Mouse (Mus musculus) intestine, postnatal 0 days (tissue): ENCODE results near the gene Grm8. TPM values are rescaled to one million over a fixed set of nuclear protein-coding genes. Genes with fewer than 3 reads are reported as not detected.

Experiments used
- ATAC-seq: fragments of 200-750 bp; cut with Nextera tagmentation; 2 replicates; pipeline ENCODE4 v1.8.0; 2017; ENCODE audit warnings: mild to moderate bottlenecking, moderate TSS enrichment, moderate library complexity
- H3K27ac ChIP-seq: fragments of 300-500 bp; sonication (generic); 2 replicates; pipeline ENCODE4 v1.5.1; 2014; ENCODE audit warnings: mild to moderate bottlenecking, low read depth, low read length, moderate library complexity
- H3K27me3 ChIP-seq: fragments of 300-500 bp; sonication (generic); replicated peaks from 2 replicates; pipeline ENCODE4 v1.6.1; 2014; ENCODE audit warnings: low read length, mixed read lengths; ENCODE audit not compliant: control insufficient read depth, insufficient read depth
- H3K36me3 ChIP-seq: fragments of 300-500 bp; sonication (generic); 2 replicates; pipeline ENCODE4 v1.6.1; 2014; ENCODE audit warnings: mild to moderate bottlenecking, moderate library complexity; ENCODE audit not compliant: control insufficient read depth, insufficient read depth
- H3K4me1 ChIP-seq: fragments of 300-500 bp; sonication (generic); replicated peaks from 2 replicates; pipeline ENCODE4 v1.6.1; 2014; ENCODE audit warnings: antibody characterized with exemption, low read length, mixed read lengths; ENCODE audit not compliant: control insufficient read depth, insufficient read depth
- H3K4me2 ChIP-seq: fragments of 300-500 bp; sonication (generic); replicated peaks from 2 replicates; pipeline ENCODE4 v1.6.1; 2014; ENCODE audit warnings: low read depth, mild to moderate bottlenecking, moderate library complexity
- H3K4me3 ChIP-seq: fragments of 300-500 bp; sonication (generic); 2 replicates; pipeline ENCODE4 v1.5.1; 2014; ENCODE audit warnings: low read depth, low read length
- H3K9ac ChIP-seq: fragments of 300-500 bp; sonication (generic); 2 replicates; pipeline ENCODE4 v1.6.1; 2014; ENCODE audit warnings: mild to moderate bottlenecking, low read depth, low read length
- H3K9me3 ChIP-seq: fragments of 300-500 bp; sonication (generic); 2 replicates; pipeline ENCODE4 v1.6.1; 2016; ENCODE audit warnings: mixed run types; ENCODE audit not compliant: control insufficient read depth
- CTCF ChIP-seq: sonication (generic); IDR thresholded peaks from 2 replicates; pipeline ENCODE4 v1.5.1; 2016; ENCODE audit warnings: low read depth, mild to moderate bottlenecking, control low read depth, antibody characterized with exemption, moderate library complexity
- WGBS: fragments of 180-500 bp; shearing (Covaris S2); extraction: QIAGEN DNeasy Blood & Tissue Kit; methylation state at CpG from one replicate; pipeline ENCODE4 v1.1.7; 2014; 5-methylcytosine and 5-hydroxymethylcytosine counted together
- polyA plus RNA-seq: library from polyadenylated mRNA; unstranded; fragments of >200 nt; fragmentation: Nextera tagmentation; extraction: Ambion mirVana; gene quantifications from 2 replicates; pipeline ENCODE4 v1.2.1, GENCODE M21; 2015

Grm8 gene
- polyA plus RNA-seq, 1 experiment from 2014 or later = 1.1 TPM

- WGBS = 71% methylated on average over 6 of the region's 6 CpGs
- H3K36me3 ChIP-seq = no peaks in the 10 kb centered on the region
- ATAC-seq = no peak
Observed at GRCm38 (mm10) chr6:27800881-27801572, 334.0 kb downstream of the Grm8 start.

GRCm38 (mm10) chr6:27798735-27799134, 336.2 kb downstream of the Grm8 start:
- Histone ChIP-seq H3K4me1 (no peaks in the 10 kb centered on the region), H3K27me3 (no peaks in the 10 kb centered on the region), H3K9ac (no peak overlapping the region), H3K36me3 (no peaks in the 10 kb centered on the region), H3K27ac (no peak overlapping the region), H3K4me2 (no peak overlapping the region), H3K4me3 (no peak overlapping the region), H3K9me3 (no peaks in the 10 kb centered on the region)
- ATAC-seq = no peak
- 93% methylated on average over 3 of the region's 3 CpGs for WGBS
- no peak for TF ChIP-seq CTCF

More at GRCm38 (mm10) chr6:27800881-27801572, 334.0 kb downstream of the Grm8 start:
- no peak overlapping the region for H3K9ac ChIP-seq
- no peak overlapping the region for H3K27ac ChIP-seq
- H3K4me2 ChIP-seq = no peak overlapping the region
- TF ChIP-seq CTCF = no peak
- no peaks in the 10 kb centered on the region for H3K4me1 ChIP-seq
- no peaks in the 10 kb centered on the region for H3K9me3 ChIP-seq
- H3K4me3 ChIP-seq = no peak overlapping the region
- no peaks in the 10 kb centered on the region for H3K27me3 ChIP-seq

- no peak overlapping the region for H3K4me2 ChIP-seq
- H3K9me3 ChIP-seq = no peaks in the 10 kb centered on the region
- H3K27me3 ChIP-seq = no peaks in the 10 kb centered on the region
- H3K4me1 ChIP-seq = no peaks in the 10 kb centered on the region
- H3K27ac ChIP-seq = no peak overlapping the region
- TF ChIP-seq CTCF = no peak
- no peaks in the 10 kb centered on the region for H3K36me3 ChIP-seq
- no peak overlapping the region for H3K9ac ChIP-seq
- H3K4me3 ChIP-seq = no peak overlapping the region
- WGBS = 91% methylated on average over 3 of the region's 3 CpGs
- ATAC-seq = no peak
Observed at GRCm38 (mm10) chr6:27789566-27789965, 345.4 kb downstream of the Grm8 start.

DNA sequence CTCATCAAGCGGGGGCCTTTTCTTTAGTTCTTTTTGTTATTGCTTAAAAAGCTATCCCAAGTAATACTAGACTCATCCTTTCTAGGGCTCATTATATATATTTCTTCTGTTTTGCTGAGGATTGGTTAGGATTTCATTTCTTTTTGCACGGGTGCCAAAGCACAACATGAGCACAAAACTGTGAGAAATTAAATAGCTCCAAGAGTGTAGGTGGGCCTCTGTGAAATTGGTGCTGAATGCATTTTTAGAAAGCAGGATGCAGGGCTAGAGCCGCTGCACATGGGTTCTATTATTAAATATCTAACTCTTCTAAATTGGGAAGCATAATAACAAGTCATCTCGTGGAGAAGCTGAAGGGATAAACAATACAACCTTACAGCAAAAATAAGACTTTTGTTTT, 345.8 kb downstream of the Grm8 start:
- 84% methylated on average over 4 of the region's 4 CpGs for WGBS
- no peaks in the 10 kb centered on the region for H3K36me3 ChIP-seq

GRCm38 (mm10) chr6:27782251-27782650, 352.7 kb downstream of the Grm8 start:
- Histone ChIP-seq H3K4me2 (no peak overlapping the region), H3K9me3 (no peaks in the 10 kb centered on the region), H3K4me3 (no peak overlapping the region), H3K27me3 (no peaks in the 10 kb centered on the region), H3K36me3 (no peaks in the 10 kb centered on the region), H3K4me1 (no peaks in the 10 kb centered on the region), H3K27ac (no peak overlapping the region), H3K9ac (no peak overlapping the region)
- no peak for ATAC-seq
- 55% methylated on average over 1 of the region's 1 CpGs for WGBS
- no peak for TF ChIP-seq CTCF

More for the DNA sequence above, 345.8 kb downstream of the Grm8 start:
- no peak overlapping the region for H3K27ac ChIP-seq
- no peak overlapping the region for H3K9ac ChIP-seq
- ATAC-seq = no peak
- no peaks in the 10 kb centered on the region for H3K27me3 ChIP-seq
- no peak for TF ChIP-seq CTCF
- no peak overlapping the region for H3K4me3 ChIP-seq
- H3K4me1 ChIP-seq = no peaks in the 10 kb centered on the region
- H3K4me2 ChIP-seq = no peak overlapping the region
- H3K9me3 ChIP-seq = no peaks in the 10 kb centered on the region

GRCm38 (mm10) chr6:27781371-27781770, 353.6 kb downstream of the Grm8 start:
- Histone ChIP-seq H3K9me3 (no peaks in the 10 kb centered on the region), H3K27me3 (no peaks in the 10 kb centered on the region), H3K36me3 (no peaks in the 10 kb centered on the region), H3K4me3 (no peak overlapping the region), H3K4me2 (no peak overlapping the region), H3K27ac (no peak overlapping the region), H3K9ac (no peak overlapping the region), H3K4me1 (no peaks in the 10 kb centered on the region)
- no peak for ATAC-seq
- no peak for TF ChIP-seq CTCF
- WGBS = 38% methylated on average over 3 of the region's 3 CpGs
